Mouse (Mus musculus) erythroblast, embryonic 14.5 days (primary cell): ENCODE data around the gene Zw10.

ENCODE experiments used
- GATA1 ChIP-seq: IDR thresholded peaks from 2 replicates; pipeline ENCODE4 v1.6.1; 2012; ENCODE audit warnings: low read length, inconsistent platforms, mixed read lengths
- TAL1 ChIP-seq: IDR thresholded peaks from 3 replicates; pipeline ENCODE4 v1.6.1; 2012; ENCODE audit warnings: low read length, inconsistent platforms, mixed read lengths

DNA sequence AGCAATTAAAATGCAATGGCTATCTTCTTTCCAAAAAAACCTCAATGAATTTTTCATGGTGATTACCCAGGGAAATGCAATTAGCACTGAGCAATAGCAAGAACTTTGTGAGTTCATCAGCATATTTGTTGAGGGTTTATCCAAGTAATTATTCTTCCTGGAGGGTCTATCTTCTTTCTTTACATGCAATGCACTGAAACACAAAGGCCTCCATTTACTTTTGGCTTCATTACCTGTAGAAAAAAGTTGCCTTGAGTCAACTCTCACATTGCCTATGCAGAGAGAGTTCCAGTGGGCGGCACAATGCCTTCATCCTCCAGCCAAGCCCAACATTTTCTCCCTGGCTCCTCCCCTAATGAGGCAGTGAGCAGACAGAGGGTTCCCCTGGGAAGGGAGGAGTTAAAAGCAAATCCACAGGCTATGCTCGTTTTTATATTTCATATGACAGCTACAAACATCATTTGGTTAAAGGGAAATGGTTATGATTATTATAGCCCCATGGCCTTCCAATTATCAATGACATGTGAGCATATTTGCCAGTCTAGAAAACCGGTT is 62.9 kb downstream of the Zw10 start:
- TF ChIP-seq GATA1 (no peak), TAL1 (no peak)
